Mouse (Mus musculus) forebrain, embryonic 10.5 days (tissue): ENCODE data around the gene Sall1. TPM values are rescaled to one million over a fixed set of nuclear protein-coding genes. Genes with fewer than 3 reads are reported as not detected.

Experiments used
- DNase-seq: peaks from one replicate; pipeline ENCODE4 v3.0.0-alpha.2; 2017; ENCODE audit warnings: low spot score; ENCODE audit errors: extremely low spot score
- H3K27ac ChIP-seq: fragments of 300-500 bp; sonication (generic); 2 replicates; pipeline ENCODE4 v1.5.1; 2016; ENCODE audit warnings: mild to moderate bottlenecking
- H3K27me3 ChIP-seq: fragments of 300-500 bp; sonication (generic); 2 replicates; pipeline ENCODE4 v1.6.1; 2016; ENCODE audit warnings: mild to moderate bottlenecking; ENCODE audit not compliant: poor library complexity, severe bottlenecking
- H3K36me3 ChIP-seq: fragments of 300-500 bp; sonication (generic); replicated peaks from 2 replicates; pipeline ENCODE4 v1.6.1; 2016; ENCODE audit warnings: mild to moderate bottlenecking, moderate library complexity
- H3K4me1 ChIP-seq: fragments of 300-500 bp; sonication (generic); 2 replicates; pipeline ENCODE4 v1.6.1; 2016
- H3K4me3 ChIP-seq: fragments of 300-500 bp; sonication (generic); 2 replicates; pipeline ENCODE4 v1.5.1; 2016; ENCODE audit warnings: mild to moderate bottlenecking, moderate library complexity
- H3K9me3 ChIP-seq: fragments of 300-500 bp; sonication (generic); 2 replicates; pipeline ENCODE4 v1.6.1; 2016; ENCODE audit warnings: mild to moderate bottlenecking, moderate library complexity
- WGBS: fragments of 180-500 bp; shearing (Covaris S2); methylation state at CpG from one replicate; pipeline ENCODE4 v1.1.7; 2016; 5-methylcytosine and 5-hydroxymethylcytosine counted together
- polyA plus RNA-seq: library from polyadenylated mRNA; unstranded; fragments of >200 nt; fragmentation: Nextera tagmentation; extraction: Ambion mirVana; gene quantifications from 2 replicates; pipeline ENCODE4 v1.2.1, GENCODE M21; 2016

Sall1 gene
- polyA plus RNA-seq, 1 experiment from 2014 or later: 12.2 TPM

DNA sequence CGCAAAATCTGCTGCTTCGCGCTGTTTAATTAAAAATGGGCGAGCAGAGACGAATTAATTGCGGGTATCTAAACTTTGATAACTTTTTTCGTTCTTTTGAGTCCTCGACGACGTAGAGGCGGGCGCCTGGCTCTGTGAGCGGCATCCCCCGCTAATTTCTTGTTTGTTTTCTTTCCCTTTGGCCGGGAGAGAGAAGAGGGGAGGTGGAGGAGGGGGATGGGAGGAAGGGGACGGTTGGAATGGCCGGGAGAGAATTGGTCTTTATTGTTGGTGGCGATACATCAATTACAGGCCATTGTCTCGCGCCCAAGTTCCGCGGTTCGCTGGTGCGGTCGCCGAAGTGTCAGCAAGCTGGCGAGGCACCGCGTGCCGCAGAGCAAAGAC is 1.2 kb upstream of the Sall1 start:
- H3K27me3 ChIP-seq: peaks cover 71% of the 10 kb centered on the region
- DNase-seq: peak; percentile 60
- peak overlapping the region; percentile 98 for H3K27ac ChIP-seq
- peaks cover 63% of the 10 kb centered on the region for H3K4me1 ChIP-seq
- peak overlapping the region; percentile 88 for H3K4me3 ChIP-seq
- H3K9me3 ChIP-seq: no peaks in the 10 kb centered on the region
- under 1% methylated on average over 30 of the region's 30 CpGs for WGBS
- H3K36me3 ChIP-seq: no peaks in the 10 kb centered on the region

DNA sequence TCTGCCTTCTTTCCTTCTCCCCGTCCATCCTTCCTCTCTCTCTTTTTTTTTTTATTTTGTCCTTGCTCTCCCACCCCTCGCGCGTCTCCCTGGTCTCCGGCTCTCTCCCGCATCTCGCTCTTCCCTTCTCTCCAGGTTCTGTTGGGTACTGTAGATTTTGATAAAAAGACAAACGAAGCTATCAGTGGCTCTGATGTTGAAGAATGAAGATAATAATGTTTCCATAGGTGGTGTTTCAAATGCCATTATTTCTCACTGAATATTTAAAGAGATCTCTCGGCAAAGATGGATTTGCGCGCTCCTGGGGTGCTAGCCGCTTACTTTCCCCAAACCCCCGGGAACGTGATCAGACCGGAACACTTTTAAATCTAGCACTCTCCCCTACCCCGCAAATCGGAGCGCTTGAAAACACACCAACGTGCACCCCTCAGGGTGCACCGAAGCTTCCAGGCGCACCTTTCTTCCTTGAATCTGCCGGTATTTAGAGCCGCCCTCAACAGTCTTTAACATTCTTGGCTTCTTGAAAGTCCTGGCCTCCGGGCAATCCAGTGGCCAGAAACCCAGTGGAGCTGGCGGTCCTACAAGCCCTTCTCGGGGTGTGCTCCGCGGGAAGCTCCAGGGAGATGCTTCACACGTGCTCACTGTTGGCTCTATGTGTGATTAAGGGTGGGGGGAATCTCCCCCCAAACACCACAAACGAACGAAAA is 702 bp upstream of the Sall1 start:
- H3K4me3 ChIP-seq: peak overlapping the region; percentile 88
- H3K27me3 ChIP-seq: peaks cover 66% of the 10 kb centered on the region
- peaks cover 69% of the 10 kb centered on the region for H3K4me1 ChIP-seq
- peak; percentile 60 for DNase-seq
- peak overlapping the region; percentile 98 for H3K27ac ChIP-seq
- under 1% methylated on average over 31 of the region's 31 CpGs for WGBS
- H3K36me3 ChIP-seq: no peaks in the 10 kb centered on the region
- no peaks in the 10 kb centered on the region for H3K9me3 ChIP-seq

DNA sequence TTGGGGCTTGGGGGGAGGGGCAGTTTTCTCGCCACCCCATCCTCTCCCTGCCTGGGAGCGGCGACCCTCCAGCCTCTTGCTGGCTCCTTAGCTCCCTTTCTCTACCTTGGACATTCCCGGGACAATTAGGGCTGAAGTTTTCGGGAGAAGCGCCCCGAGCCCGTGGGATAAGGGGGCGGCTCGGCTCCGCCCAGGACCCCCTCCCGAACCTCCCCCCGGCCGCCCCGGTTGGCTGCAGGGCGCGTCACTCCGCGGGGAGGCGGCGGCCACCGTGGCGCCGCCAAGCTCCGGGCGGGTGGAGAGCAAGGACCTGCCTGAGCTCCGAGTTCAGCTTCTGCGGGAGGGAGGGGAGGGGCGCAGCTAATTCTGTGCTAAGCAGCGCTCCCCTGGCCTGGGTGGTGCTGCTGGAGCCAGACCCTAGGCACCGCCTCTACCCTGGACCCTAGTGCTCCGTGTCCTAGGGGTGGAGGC is 556 bp downstream of the Sall1 start:
- Histone ChIP-seq H3K9me3 (no peaks in the 10 kb centered on the region), H3K4me3 (peak overlapping the region; percentile 88), H3K4me1 (peaks cover 81% of the 10 kb centered on the region), H3K27ac (peak overlapping the region; percentile 98), H3K27me3 (peaks cover 64% of the 10 kb centered on the region), H3K36me3 (no peaks in the 10 kb centered on the region)
- WGBS: under 1% methylated on average over 32 of the region's 32 CpGs
- DNase-seq: peak; percentile 81

DNA sequence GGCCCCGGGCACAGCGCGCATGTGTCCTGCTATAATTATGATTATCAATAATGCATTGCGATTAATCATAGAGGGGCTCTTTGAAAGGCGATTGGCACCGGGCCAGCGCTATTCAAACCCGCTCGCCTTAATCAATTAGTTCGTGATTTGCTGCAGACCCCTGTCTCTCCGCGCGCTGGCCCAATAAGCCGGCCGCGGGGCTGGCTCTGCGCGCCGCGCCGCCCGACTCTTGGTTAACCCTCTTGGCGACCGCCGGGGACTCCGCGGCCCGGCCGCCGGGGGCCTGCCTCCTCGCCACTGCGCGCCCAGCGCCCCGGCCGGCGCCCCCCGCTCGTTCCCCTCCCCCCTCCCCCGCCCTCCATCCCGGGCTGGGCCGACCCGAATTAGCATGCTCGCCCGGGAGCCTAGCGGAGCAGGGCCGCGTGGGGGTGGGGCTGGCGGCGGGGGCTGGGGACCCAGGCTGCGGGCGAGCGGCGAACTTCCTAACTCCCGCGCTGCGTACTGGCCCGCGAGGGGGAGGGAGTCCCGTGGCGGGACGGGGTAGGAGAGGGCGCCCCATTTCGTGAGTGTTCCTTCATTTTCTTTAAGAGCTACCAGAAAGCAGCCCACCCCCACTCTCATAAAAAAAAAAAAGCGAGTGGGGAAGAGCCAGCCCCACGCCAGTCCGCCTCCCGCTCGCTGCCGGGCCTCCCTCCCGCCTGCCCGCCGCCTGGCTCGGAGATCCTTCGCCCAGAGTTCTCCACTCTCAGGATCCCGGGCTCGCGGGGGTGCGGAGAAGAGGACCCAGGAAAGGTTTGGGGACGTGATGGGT is 1.2 kb downstream of the Sall1 start:
- Histone ChIP-seq H3K9me3 (no peaks in the 10 kb centered on the region), H3K27ac (peak overlapping the region; percentile 98), H3K4me1 (peaks cover 88% of the 10 kb centered on the region), H3K36me3 (no peaks in the 10 kb centered on the region), H3K27me3 (peaks cover 58% of the 10 kb centered on the region), H3K4me3 (peak overlapping the region; percentile 88)
- DNase-seq: peak; percentile 87
- under 1% methylated on average over 79 of the region's 80 CpGs for WGBS

DNA sequence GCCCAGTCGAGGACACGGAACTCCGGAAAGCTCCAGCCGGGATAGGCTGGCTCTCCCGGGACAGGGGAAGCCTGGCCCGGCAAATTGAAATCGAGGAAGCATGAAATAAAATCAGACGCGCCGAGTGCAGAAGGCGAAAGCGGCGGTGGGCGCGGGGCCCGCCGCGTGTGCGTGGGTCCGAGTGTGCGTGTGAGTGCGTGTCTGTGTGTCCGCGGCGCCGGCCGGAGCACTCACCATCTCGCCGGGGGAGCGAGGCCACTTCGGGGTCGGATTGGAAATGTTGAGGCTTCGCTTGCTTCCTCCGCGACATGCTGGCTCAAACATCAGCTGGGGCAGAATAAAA is 1.9 kb downstream of the Sall1 start:
- WGBS: 1% methylated on average over 35 of the region's 35 CpGs
- H3K27ac ChIP-seq: peak overlapping the region; percentile 98
- H3K36me3 ChIP-seq: no peaks in the 10 kb centered on the region
- H3K4me3 ChIP-seq: peak overlapping the region; percentile 88
- no peaks in the 10 kb centered on the region for H3K9me3 ChIP-seq
- peaks cover 51% of the 10 kb centered on the region for H3K27me3 ChIP-seq
- peak; percentile 71 for DNase-seq
- H3K4me1 ChIP-seq: peaks cover 88% of the 10 kb centered on the region

DNA sequence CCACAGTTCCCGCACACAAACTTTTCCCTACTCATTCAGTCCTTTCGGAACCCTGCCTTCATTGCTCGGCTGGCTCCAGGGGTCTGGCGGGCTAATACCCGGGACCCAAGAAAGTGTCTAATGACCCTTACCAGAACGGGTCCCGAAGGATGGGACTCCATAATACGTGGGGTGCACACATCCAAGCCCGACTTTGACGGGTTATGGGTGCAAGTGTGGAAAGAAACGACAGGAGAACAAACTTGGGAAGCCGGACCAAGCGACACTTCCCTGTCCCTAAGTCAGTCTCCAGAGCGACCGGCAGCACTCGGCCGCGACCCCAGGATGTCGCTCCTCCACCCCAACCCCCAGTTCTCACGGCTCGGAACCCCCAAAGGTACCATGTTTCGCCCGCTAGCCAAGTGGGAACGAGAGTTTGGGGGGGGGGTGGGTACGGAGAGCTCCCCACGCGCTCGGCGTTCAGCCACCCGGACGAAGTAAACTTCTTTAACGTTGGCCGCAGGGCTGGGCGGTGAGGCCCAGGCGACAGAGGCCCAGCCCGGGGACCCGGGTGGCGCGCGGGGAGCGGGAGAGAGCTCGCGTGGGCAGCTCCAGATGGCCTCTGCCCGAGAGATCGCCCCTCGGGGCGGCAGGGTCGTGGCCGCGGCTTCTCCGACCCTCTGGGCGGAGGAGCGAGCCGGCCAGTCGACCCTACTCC is 2.4 kb downstream of the Sall1 start:
- Histone ChIP-seq H3K4me1 (peaks cover 88% of the 10 kb centered on the region), H3K36me3 (no peaks in the 10 kb centered on the region), H3K27me3 (peaks cover 46% of the 10 kb centered on the region), H3K9me3 (no peaks in the 10 kb centered on the region), H3K4me3 (peak overlapping the region; percentile 88), H3K27ac (peak overlapping the region; percentile 98)
- DNase-seq: peak; percentile 59
- under 1% methylated on average over 55 of the region's 55 CpGs for WGBS

DNA sequence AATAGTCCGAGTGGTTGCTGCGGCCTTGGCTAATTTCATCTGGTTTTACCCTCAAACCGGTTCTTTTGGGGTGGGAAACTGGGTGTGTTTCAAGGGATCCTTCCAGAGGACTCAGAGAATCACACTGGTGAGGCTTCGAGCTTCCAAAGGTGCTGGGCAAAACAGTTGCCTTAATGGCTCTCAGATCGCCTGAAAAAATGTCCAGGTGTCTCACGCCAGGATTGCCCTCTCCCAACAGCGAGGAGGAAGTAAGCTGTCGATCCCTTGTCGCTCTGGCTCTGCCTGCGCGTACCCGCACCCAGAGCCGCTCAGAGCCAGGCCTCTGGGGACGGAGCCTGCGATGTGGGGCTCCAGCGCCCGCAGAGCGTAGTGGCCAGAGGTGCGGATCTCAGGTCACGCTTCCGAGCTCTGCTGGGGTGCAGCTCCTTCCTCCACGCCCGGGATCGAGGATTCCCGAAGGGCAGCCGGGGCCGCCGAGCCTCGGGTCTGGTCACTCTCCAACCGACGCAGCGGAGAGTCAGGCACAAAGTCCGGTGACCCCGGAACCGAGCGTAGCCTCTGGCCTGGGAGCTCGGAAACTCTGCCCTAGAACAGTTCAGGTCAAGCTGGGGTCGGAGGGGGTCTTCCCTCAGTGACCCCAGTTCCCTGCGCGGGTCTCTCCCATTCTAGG is 3.1 kb downstream of the Sall1 start:
- peaks cover 39% of the 10 kb centered on the region for H3K27me3 ChIP-seq
- H3K4me1 ChIP-seq: peaks cover 88% of the 10 kb centered on the region
- WGBS: under 1% methylated on average over 40 of the region's 40 CpGs
- peak overlapping the region; percentile 98 for H3K27ac ChIP-seq
- no peaks in the 10 kb centered on the region for H3K36me3 ChIP-seq
- H3K9me3 ChIP-seq: no peaks in the 10 kb centered on the region
- DNase-seq: peak; percentile 64
- H3K4me3 ChIP-seq: peak overlapping the region; percentile 88

DNA sequence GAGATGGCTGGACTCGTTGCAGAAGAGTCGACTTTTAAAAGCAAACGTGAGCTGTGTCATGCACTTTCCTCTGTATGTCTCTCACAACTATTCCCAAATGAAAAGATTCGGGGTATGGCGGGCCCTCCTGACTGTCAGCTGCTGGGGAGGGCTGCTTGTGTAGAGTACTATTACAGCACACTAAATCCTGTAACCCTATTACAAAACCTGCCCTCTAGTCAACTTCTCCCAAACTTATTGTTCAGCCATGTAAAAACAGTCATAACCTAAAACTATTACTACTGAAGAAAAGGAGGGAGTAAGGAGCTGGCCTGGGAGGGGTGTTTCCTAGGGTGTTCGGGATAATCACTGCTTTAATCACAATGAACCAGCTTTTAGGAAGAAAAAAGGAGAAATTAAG is 4.1 kb downstream of the Sall1 start:
- H3K27ac ChIP-seq: peak overlapping the region; percentile 98
- peaks cover 88% of the 10 kb centered on the region for H3K4me1 ChIP-seq
- no peaks in the 10 kb centered on the region for H3K36me3 ChIP-seq
- H3K9me3 ChIP-seq: no peaks in the 10 kb centered on the region
- WGBS: 6% methylated on average over 6 of the region's 6 CpGs
- H3K4me3 ChIP-seq: peak overlapping the region; percentile 88
- DNase-seq: no peak
- H3K27me3 ChIP-seq: peaks cover 29% of the 10 kb centered on the region

DNA sequence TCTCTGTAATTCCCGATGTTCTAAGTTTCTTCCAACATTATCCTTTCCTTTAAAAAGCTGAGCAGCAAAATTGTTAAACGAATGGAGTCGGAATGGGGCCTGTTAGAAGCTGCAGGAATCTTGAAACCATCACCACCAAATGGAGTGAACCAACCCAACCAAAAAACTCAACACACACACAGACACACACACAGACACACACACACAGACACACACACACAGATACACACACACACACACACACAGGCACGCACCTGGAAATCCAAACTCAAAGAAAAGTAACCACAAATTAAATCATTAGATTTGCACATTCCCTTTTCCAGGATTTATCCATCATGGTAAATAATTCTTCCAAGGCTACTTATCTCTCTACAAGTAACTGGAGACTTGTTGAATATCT is 5.0 kb downstream of the Sall1 start:
- no peak for DNase-seq
- Histone ChIP-seq H3K36me3 (no peaks in the 10 kb centered on the region), H3K4me3 (peak overlapping the region; percentile 88), H3K4me1 (peaks cover 88% of the 10 kb centered on the region), H3K27ac (peak overlapping the region; percentile 98; the same call in 1 of the 2 replicates), H3K27me3 (peaks cover 19% of the 10 kb centered on the region), H3K9me3 (no peaks in the 10 kb centered on the region)
- 46% methylated on average over 4 of the region's 4 CpGs for WGBS

DNA sequence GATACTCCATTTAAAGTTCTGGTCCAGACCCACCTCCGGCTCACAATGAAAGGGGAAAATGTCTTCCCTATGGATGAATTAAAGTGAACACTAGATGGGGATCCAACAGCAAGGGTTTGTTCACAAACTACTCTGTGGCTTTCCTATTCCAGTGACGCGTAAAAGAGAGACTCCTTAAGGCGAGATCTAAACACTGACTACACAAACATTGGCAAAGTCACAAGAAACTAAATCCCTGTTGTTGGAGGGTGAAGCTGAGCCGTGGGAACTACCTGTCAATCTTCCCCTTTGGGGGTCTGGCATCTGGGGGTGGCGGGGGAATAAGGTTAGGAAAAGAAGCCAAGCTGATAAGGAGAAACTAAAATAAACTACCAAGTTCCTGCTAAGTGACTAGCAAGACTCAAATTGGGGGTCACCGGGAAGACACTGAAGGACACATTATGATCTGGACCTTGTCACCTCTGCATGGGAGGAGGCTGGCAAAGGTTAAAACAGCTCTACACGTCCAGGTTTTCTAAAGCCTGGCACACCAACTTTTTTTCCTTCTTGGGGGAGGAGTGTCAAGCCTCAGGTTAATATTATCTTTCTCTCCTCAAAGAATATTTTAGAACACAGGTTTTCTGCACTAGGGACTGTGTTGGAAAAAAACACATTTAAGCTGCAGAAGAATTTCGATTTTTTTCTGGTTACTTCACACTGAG is 6.3 kb downstream of the Sall1 start:
- WGBS: 7% methylated on average over 9 of the region's 9 CpGs
- Histone ChIP-seq H3K4me1 (peaks cover 83% of the 10 kb centered on the region), H3K27me3 (peaks cover 16% of the 10 kb centered on the region), H3K27ac (peak overlapping the region; percentile 65; the same call in 1 of the 2 replicates), H3K36me3 (peaks cover 8% of the 10 kb centered on the region), H3K4me3 (peak overlapping the region; percentile 88), H3K9me3 (no peaks in the 10 kb centered on the region)
- DNase-seq: no peak

DNA sequence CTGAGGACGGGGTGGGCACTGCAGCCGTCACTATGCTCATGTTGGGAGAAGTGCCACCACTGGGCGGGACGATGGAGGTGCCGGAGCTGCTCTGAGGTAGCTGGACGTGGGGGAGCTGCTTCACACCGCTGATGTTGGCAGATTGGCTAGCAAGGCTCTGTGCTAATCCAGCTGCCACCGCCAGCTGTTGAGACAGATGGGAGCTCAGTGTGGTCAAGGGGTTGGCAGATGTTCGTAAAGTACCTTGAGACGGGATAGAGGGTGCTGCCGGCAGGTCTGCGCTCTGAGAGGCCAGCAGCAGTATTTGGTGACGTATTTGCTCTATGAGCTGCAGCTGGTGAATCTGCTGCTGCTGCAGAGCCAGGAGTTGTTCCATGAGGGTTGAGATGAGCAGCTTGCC is 11.6 kb downstream of the Sall1 start:
- Histone ChIP-seq H3K9me3 (no peaks in the 10 kb centered on the region), H3K27me3 (peaks cover 34% of the 10 kb centered on the region), H3K4me3 (no peak overlapping the region), H3K4me1 (peaks cover 46% of the 10 kb centered on the region), H3K36me3 (peaks cover 58% of the 10 kb centered on the region), H3K27ac (no peak overlapping the region)
- WGBS: 93% methylated on average over 13 of the region's 13 CpGs
- no peak for DNase-seq

DNA sequence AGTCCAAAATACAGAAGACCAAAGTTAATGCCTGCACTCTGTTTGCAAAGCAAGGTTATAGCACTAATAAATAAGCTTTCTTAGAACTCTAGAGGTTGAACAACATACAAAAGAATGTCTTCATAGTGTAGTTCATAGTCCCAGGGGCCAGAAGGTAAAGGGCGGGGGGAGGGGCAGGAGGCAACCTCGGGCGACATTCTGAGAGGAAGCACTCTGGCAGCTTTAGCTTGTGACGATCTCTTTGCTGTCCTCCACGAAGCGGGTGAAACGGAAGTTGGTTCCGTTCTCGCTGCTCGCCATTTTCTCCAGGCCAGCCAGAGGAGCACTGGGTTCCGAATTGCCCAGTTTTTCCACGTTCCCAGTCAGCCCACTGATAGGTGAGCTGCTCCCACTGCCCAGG is 15.8 kb downstream of the Sall1 start:
- 69% methylated on average over 12 of the region's 12 CpGs for WGBS
- Histone ChIP-seq H3K27me3 (peaks cover 72% of the 10 kb centered on the region), H3K4me3 (no peak overlapping the region), H3K27ac (no peak overlapping the region), H3K4me1 (peaks cover 41% of the 10 kb centered on the region), H3K36me3 (peaks cover 56% of the 10 kb centered on the region), H3K9me3 (no peaks in the 10 kb centered on the region)
- no peak for DNase-seq
